Mouse (Mus musculus) cortical plate, adult 2 months (tissue): ENCODE measurements around the gene Mta1.

Experiments
- CTCF ChIP-seq: fragments of 200-500 bp; IDR thresholded peaks from 2 replicates; pipeline ENCODE4 v1.5.1; 2011; ENCODE audit warnings: mild to moderate bottlenecking, control low read depth, low read length; ENCODE audit not compliant: insufficient read depth; ENCODE audit errors: extremely low read depth
- POLR2A ChIP-seq: fragments of 200-500 bp; IDR thresholded peaks from 2 replicates; pipeline ENCODE4 v1.6.1; 2011; ENCODE audit warnings: mild to moderate bottlenecking, low read length, control low read depth; ENCODE audit not compliant: insufficient read depth; ENCODE audit errors: extremely low read depth

- no peak for TF ChIP-seq POLR2A
- TF ChIP-seq CTCF = no peak
These were observed 35.2 kb downstream of the Mta1 start for GRCm38 (mm10) chr12:113133260-113133659.
